Mouse (Mus musculus) ES-E14 (cell line): ENCODE results near the gene Wsb1.

ENCODE experiments used
- HCFC1 ChIP-seq: IDR thresholded peaks from 2 replicates; pipeline ENCODE4 v1.6.1; 2012; ENCODE audit warnings: low read length, inconsistent platforms, borderline replicate concordance; ENCODE audit not compliant: insufficient read depth
- MAFK ChIP-seq: IDR thresholded peaks from 2 replicates; pipeline ENCODE4 v1.6.1; 2014; ENCODE audit warnings: mild to moderate bottlenecking, low read depth, low read length, inconsistent platforms; ENCODE audit not compliant: insufficient read depth

GRCm38 (mm10) chr11:79286305-79286799 is 31.9 kb upstream of the Wsb1 start:
- TF ChIP-seq HCFC1 (no peak), MAFK (no peak)
